Mouse (Mus musculus): ENCODE results near the gene Stk11.
A peak's percentile ranks its signal among the peaks of the same experiment; 100 is the strongest.

The Stk11 gene

GRCm38 (mm10) chr10:80115290-80115943, at the start of gene Stk11:
Gene Stk11, plus strand, starts transcription at chr10:80115803.
- peak; percentile 100 for DNase-seq

GRCm38 (mm10) chr10:80069251-80069650, 46.4 kb upstream of the Stk11 start:
- DNase-seq: no peak

GRCm38 (mm10) chr10:80069948-80070450, 45.6 kb upstream of the Stk11 start:
- DNase-seq: no peak

GRCm38 (mm10) chr10:80070837-80071515, 44.6 kb upstream of the Stk11 start:
- DNase-seq: peak; percentile 33

- no peak for DNase-seq
Observed at GRCm38 (mm10) chr10:80071516-80071900, 44.1 kb upstream of the Stk11 start.

- no peak for DNase-seq
Observed at GRCm38 (mm10) chr10:80072623-80073489, 42.7 kb upstream of the Stk11 start.

- peak; percentile 56 for DNase-seq
Observed at GRCm38 (mm10) chr10:80074813-80075601, 40.6 kb upstream of the Stk11 start.

GRCm38 (mm10) chr10:80075924-80076323, 39.7 kb upstream of the Stk11 start:
- DNase-seq: no peak

- no peak for DNase-seq
Observed at GRCm38 (mm10) chr10:80076386-80076785, 39.2 kb upstream of the Stk11 start.

- DNase-seq: no peak
Observed at GRCm38 (mm10) chr10:80077312-80077711, 38.3 kb upstream of the Stk11 start.

- no peak for DNase-seq
Observed at GRCm38 (mm10) chr10:80078366-80078765, 37.2 kb upstream of the Stk11 start.

GRCm38 (mm10) chr10:80080396-80081070, 35.1 kb upstream of the Stk11 start:
- DNase-seq: no peak

- DNase-seq: no peak
Observed at GRCm38 (mm10) chr10:80081075-80081474, 34.5 kb upstream of the Stk11 start.

- no peak for DNase-seq
Observed at GRCm38 (mm10) chr10:80084817-80085487, 30.7 kb upstream of the Stk11 start.

- DNase-seq: no peak
Observed at GRCm38 (mm10) chr10:80086847-80087246, 28.8 kb upstream of the Stk11 start.

GRCm38 (mm10) chr10:80087483-80087882, 28.1 kb upstream of the Stk11 start:
- DNase-seq: no peak

- DNase-seq: no peak
Observed at GRCm38 (mm10) chr10:80089146-80089545, 26.5 kb upstream of the Stk11 start.

- no peak for DNase-seq
Observed at GRCm38 (mm10) chr10:80091527-80091926, 24.1 kb upstream of the Stk11 start.

GRCm38 (mm10) chr10:80092690-80093089, 22.9 kb upstream of the Stk11 start:
- DNase-seq: no peak

GRCm38 (mm10) chr10:80094085-80094484, 21.5 kb upstream of the Stk11 start:
- no peak for DNase-seq

GRCm38 (mm10) chr10:80094684-80095083, 20.9 kb upstream of the Stk11 start:
- no peak for DNase-seq

All from embryo, embryonic 11 days (tissue).